Comparison of ENCODE assay signal across 8 mouse cellular contexts in genomic region chr3:97201943-97202342, GRCm38 (mm10). TPM values are rescaled to one million over a fixed set of nuclear protein-coding genes. Genes with fewer than 3 reads are reported as not detected.
A peak's percentile ranks its signal among the peaks of the same experiment; 100 is the strongest.
DNase-seq lines count a peak whose midpoint lies in the region; ATAC-seq and TF ChIP-seq lines count a peak whose summit lies in the region.

No protein-coding gene starts in this region.

- peaks cover 15% of the 10 kb centered on the region for H3K36me3 ChIP-seq in liver, embryonic 13.5 days

- in situ Hi-C loops in Patski (cut with MboI; ENCODE audit: low pct_unique_long_range_greater_than_20kb) = loop anchor here (5.0 kb wide), 1 partner anchor 135 kb away; no protein-coding TSS in a partner anchor

- no peak overlapping the region for H3K9ac ChIP-seq in liver, embryonic 13.5 days

- no peak overlapping the region for H3K4me2 ChIP-seq in liver, embryonic 13.5 days

- POLR2A ChIA-PET in Patski (lab: Charles Lee) = interaction anchor here (0.8 to 1.0 kb wide), 2 partner anchors 9 to 20 kb away, joined by 3 read pairs; no protein-coding TSS in a partner anchor

- H3K4me1 ChIP-seq in liver, embryonic 13.5 days (replicated peaks) = peaks cover 5% of the 10 kb centered on the region; the same call in 1 of the 2 replicates

- peak; percentile 65 for DNase-seq in 416B (ENCODE audit: low read depth)
- no peak for DNase-seq in Patski (ENCODE audit: low read depth, low spot score)
- peak; percentile 79 to 85 for DNase-seq in cerebellum, postnatal 10 days
- peak; percentile 69 for DNase-seq in gastrocnemius, postnatal 10 days
- peak; percentile 44 for DNase-seq in kidney, adult 11 months
- DNase-seq in liver, embryonic 13.5 days = peak; percentile 18
- peak; percentile 72 for DNase-seq in neural tube, embryonic 10.5 days (ENCODE audit: extremely low spot score, low spot score)
- DNase-seq in testis, postnatal 10 days (ENCODE audit: low spot score) = peak; percentile 80

- H3K27me3 ChIP-seq in Patski = no peaks in the 10 kb centered on the region
- H3K27me3 ChIP-seq in liver, embryonic 13.5 days = no peaks in the 10 kb centered on the region

- no peak overlapping the region for H3K4me3 ChIP-seq in liver, embryonic 13.5 days (replicated peaks)

- WGBS in liver, embryonic 13.5 days (ENCODE audit: insufficient replicate concordance) = 41% methylated on average over 5 of the region's 5 CpGs

- ATAC-seq in Patski = peak; percentile 55
- peak; percentile 31; the same call in 1 of the 2 replicates for ATAC-seq in liver, embryonic 13.5 days (ENCODE audit: low read depth)

- TF ChIP-seq CTCF in Patski (IDR thresholded peaks at IDR 0.05) = no peak

- no peaks in the 10 kb centered on the region for H3K9me3 ChIP-seq in liver, embryonic 13.5 days (replicated peaks)

- H3K27ac ChIP-seq in liver, embryonic 13.5 days = no peak overlapping the region

- CTCF ChIA-PET in Patski (lab: Charles Lee) = interaction anchor here (0.7 to 4.1 kb wide), 22 partner anchors 8 to 264 kb away, joined by 3 to 44 read pairs (median 4); no protein-coding TSS in a partner anchor

RNA-seq across cellular contexts. Expression of gene Acp6, which starts 43.4 kb away (rescaled TPM):
- polyA plus RNA-seq in Patski (2021) = 93.2 TPM
- 10 to 100 TPM; 15.4 to 18.9 TPM for total RNA-seq in gastrocnemius, postnatal 10 days (2021)
- polyA plus RNA-seq in liver, embryonic 13.5 days (2015; fragmentation: Nextera tagmentation; extraction: Ambion mirVana) = 19.1 and 22.1 TPM in 2 replicates
